In the genomic region with DNA sequence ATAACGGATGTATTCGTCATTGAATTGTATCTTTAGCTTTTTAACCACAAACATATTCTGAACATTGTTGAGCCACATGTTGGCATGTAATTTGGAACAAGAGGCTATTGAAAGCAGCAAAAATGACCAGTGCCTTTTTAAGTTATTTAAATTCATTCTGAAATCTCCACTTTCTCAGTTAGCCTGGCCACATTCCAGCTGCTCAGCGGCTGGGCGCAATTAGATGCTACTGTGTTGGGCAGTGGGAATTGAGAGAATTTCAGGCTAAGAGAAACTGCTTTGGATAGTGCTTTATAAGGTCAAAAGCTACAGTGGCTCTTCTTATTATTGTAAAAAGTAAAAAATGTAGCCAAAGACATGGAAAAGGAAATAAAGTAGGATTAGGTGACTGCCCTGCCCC, we compare ENCODE assay signal across 17 mouse cellular contexts.
DNase-seq lines count a peak whose midpoint lies in the region; ATAC-seq and TF ChIP-seq lines count a peak whose summit lies in the region.
"Had no signal": no experiment of that assay in that cellular context is flagged by ENCODE, and none has a peak within 500 bp of the region (broad histone marks: within the 10 kb centered on the region; RNA-seq: fewer than 3 reads in every experiment).

No protein-coding gene starts in this region.

- peaks cover 19% of the 10 kb centered on the region for H3K4me1 ChIP-seq in cerebellum, adult 2 months (ENCODE audit: control insufficient read depth, insufficient read depth, low read length)
- H3K4me1 ChIP-seq in heart, embryonic 16.5 days (ENCODE audit: control insufficient read depth, insufficient read depth, low read length) = peaks cover 41% of the 10 kb centered on the region
- peaks cover 54% of the 10 kb centered on the region for H3K4me1 ChIP-seq in heart, embryonic 12.5 days (replicated peaks)
- peaks cover 68% of the 10 kb centered on the region for H3K4me1 ChIP-seq in midbrain, embryonic 10.5 days
- H3K4me1 ChIP-seq in midbrain, embryonic 13.5 days (replicated peaks) = peaks cover 56% of the 10 kb centered on the region

- H3K27me3 ChIP-seq in cerebellum, adult 2 months (ENCODE audit: control insufficient read depth, insufficient read depth, low read length) = no peaks in the 10 kb centered on the region
- H3K27me3 ChIP-seq in heart, embryonic 16.5 days (ENCODE audit: control insufficient read depth, insufficient read depth, low read length) = no peaks in the 10 kb centered on the region
- no peaks in the 10 kb centered on the region for H3K27me3 ChIP-seq in heart, embryonic 12.5 days (replicated peaks)
- H3K27me3 ChIP-seq in midbrain, embryonic 10.5 days (ENCODE audit: low read depth, poor library complexity, severe bottlenecking) = no peaks in the 10 kb centered on the region
- no peaks in the 10 kb centered on the region for H3K27me3 ChIP-seq in midbrain, embryonic 13.5 days
- H3K27me3 ChIP-seq: embryonic facial prominence, embryonic 13.5 days; forebrain, embryonic 12.5 days had no signal

- H3K36me3 ChIP-seq in heart, embryonic 16.5 days (ENCODE audit: control insufficient read depth, insufficient read depth) = no peaks in the 10 kb centered on the region
- no peaks in the 10 kb centered on the region for H3K36me3 ChIP-seq in heart, embryonic 12.5 days
- H3K36me3 ChIP-seq in midbrain, embryonic 10.5 days = peaks cover 7% of the 10 kb centered on the region; the same call in 1 of the 2 replicates
- H3K36me3 ChIP-seq in midbrain, embryonic 13.5 days = no peaks in the 10 kb centered on the region
- H3K36me3 ChIP-seq: forebrain, embryonic 12.5 days; limb, embryonic 12.5 days had no signal

- no peak overlapping the region for H3K9ac ChIP-seq in heart, embryonic 16.5 days (ENCODE audit: low read length)
- no peak overlapping the region for H3K9ac ChIP-seq in heart, embryonic 12.5 days
- H3K9ac ChIP-seq in midbrain, embryonic 13.5 days (replicated peaks) = no peak overlapping the region
- H3K9ac ChIP-seq: embryonic facial prominence, embryonic 13.5 days; forebrain, embryonic 12.5 days; limb, embryonic 12.5 days had no signal

- TF ChIP-seq POLR2A in cerebellum, adult 2 months (IDR thresholded peaks at IDR 0.05; ENCODE audit: borderline replicate concordance, insufficient read depth, low read length) = no peak

- DNase-seq in cerebellum, adult 2 months = no peak
- no peak for DNase-seq in cerebellum, adult 18-20 months
- DNase-seq in midbrain, embryonic 10.5 days (ENCODE audit: low spot score) = no peak
- DNase-seq in kidney, postnatal 10 days = peak; percentile 59
- DNase-seq in frontal cortex, adult 2 months (ENCODE audit: extremely low spot score in 1 of 2, low spot score in 1 of 2) = no peak
- DNase-seq: adrenal gland, postnatal 25 days; cerebellum, adult 11 months; gastrocnemius, postnatal 14 days; layer of hippocampus, postnatal 36 days had no signal

- no peak overlapping the region for H3K4me2 ChIP-seq in heart, embryonic 16.5 days (ENCODE audit: low read depth, low read length)
- no peak overlapping the region for H3K4me2 ChIP-seq in heart, embryonic 12.5 days
- no peak overlapping the region for H3K4me2 ChIP-seq in midbrain, embryonic 13.5 days (replicated peaks)
- H3K4me2 ChIP-seq: embryonic facial prominence, embryonic 13.5 days; forebrain, embryonic 12.5 days; limb, embryonic 12.5 days had no signal

- H3K4me3 ChIP-seq in cerebellum, adult 2 months (replicated peaks; ENCODE audit: insufficient read depth, low read depth, low read length) = no peak overlapping the region
- no peak overlapping the region for H3K4me3 ChIP-seq in heart, embryonic 16.5 days (ENCODE audit: low read length)
- no peak overlapping the region for H3K4me3 ChIP-seq in heart, embryonic 12.5 days
- no peak overlapping the region for H3K4me3 ChIP-seq in midbrain, embryonic 10.5 days
- H3K4me3 ChIP-seq in midbrain, embryonic 13.5 days (replicated peaks) = no peak overlapping the region
- H3K4me3 ChIP-seq: embryonic facial prominence, embryonic 13.5 days; forebrain, embryonic 12.5 days; limb, embryonic 12.5 days had no signal

- no peak for TF ChIP-seq CTCF in cerebellum, adult 2 months (IDR thresholded peaks at IDR 0.05; ENCODE audit: borderline replicate concordance, insufficient read depth, low read depth, low read length)

- H3K27ac ChIP-seq in cerebellum, adult 2 months (ENCODE audit: insufficient read depth, low read length) = 0 out of 2 replicates have a peak overlapping the region, but pooled peaks have one; percentile 38
- 0 out of 2 replicates have a peak overlapping the region, but pooled peaks have one; percentile 12 for H3K27ac ChIP-seq in heart, embryonic 16.5 days (ENCODE audit: low read length)
- no peak overlapping the region for H3K27ac ChIP-seq in heart, embryonic 12.5 days (ENCODE audit: poor library complexity, severe bottlenecking)
- peak overlapping the region; percentile 68 for H3K27ac ChIP-seq in midbrain, embryonic 10.5 days (replicated peaks)
- no peak overlapping the region for H3K27ac ChIP-seq in midbrain, embryonic 13.5 days
- H3K27ac ChIP-seq: embryonic facial prominence, embryonic 13.5 days; forebrain, embryonic 12.5 days; limb, embryonic 12.5 days; macrophage had no signal

- no peaks in the 10 kb centered on the region for H3K9me3 ChIP-seq in heart, embryonic 16.5 days (replicated peaks; ENCODE audit: control insufficient read depth, low read length)
- no peaks in the 10 kb centered on the region for H3K9me3 ChIP-seq in heart, embryonic 12.5 days (replicated peaks)
- no peaks in the 10 kb centered on the region for H3K9me3 ChIP-seq in midbrain, embryonic 10.5 days (replicated peaks)
- no peaks in the 10 kb centered on the region for H3K9me3 ChIP-seq in midbrain, embryonic 13.5 days
- H3K9me3 ChIP-seq: embryonic facial prominence, embryonic 13.5 days; forebrain, embryonic 12.5 days; limb, embryonic 12.5 days had no signal

- WGBS in cerebellum, adult 2 months = 45% methylated on average over 4 of the region's 4 CpGs
- WGBS in heart, embryonic 16.5 days = 67% methylated on average over 4 of the region's 4 CpGs
- 70% methylated on average over 4 of the region's 4 CpGs for WGBS in heart, embryonic 12.5 days
- 54% methylated on average over 4 of the region's 4 CpGs for WGBS in midbrain, embryonic 10.5 days
- 38% methylated on average over 4 of the region's 4 CpGs for WGBS in midbrain, embryonic 13.5 days

- ATAC-seq in heart, embryonic 16.5 days (replicated peaks; ENCODE audit: extremely low read depth, insufficient read depth, low FRiP score) = no peak
- ATAC-seq in heart, embryonic 12.5 days (ENCODE audit: insufficient number of reproducible peaks, low FRiP score) = no peak
- no peak for ATAC-seq in midbrain, embryonic 13.5 days
- ATAC-seq: intestine, postnatal 0 days had no signal

Comparison
In these comparisons a context has a peak if more than half of its experiments do, and no peak if none do; other contexts are left out.
1. H3K27ac ChIP-seq: peak in cerebellum, adult 2 months (single experiment), heart, embryonic 16.5 days (single experiment) and midbrain, embryonic 10.5 days (single experiment); none in heart, embryonic 12.5 days (single experiment) and midbrain, embryonic 13.5 days (single experiment).